Mouse (Mus musculus) activated CD4-positive, CD25-positive, alpha-beta regulatory T cell (primary cell): Measurements from ENCODE around the gene Ccnc. TPM values are rescaled to one million over a fixed set of nuclear protein-coding genes. Genes with fewer than 3 reads are reported as not detected.

Experiments used
- polyA plus RNA-seq, 2 experiments: library from polyadenylated mRNA; unstranded; fragments of 100-300 nt; shearing (Covaris generic); gene quantifications; one replicate each; pipeline ENCODE4 v1.2.1; 2017

The Ccnc gene
- polyA plus RNA-seq = 10 to 100 TPM; 27.4 to 36.3 TPM

GRCm38 (mm10) chr4:21727615-21728165 lies at the start of gene Ccnc:
Gene Ccnc (plus strand): TSS chr4:21727701.

GRCm38 (mm10) chr4:21685595-21686091 lies 41.9 kb upstream of the Ccnc start, which contains the start of gene Prdm13:
Gene Prdm13 (minus strand): TSS chr4:21685963.

GRCm38 (mm10) chr4:21766863-21767304 lies 39.4 kb downstream of the Ccnc start, which contains the start of the genes Usp45 and Tstd3:
Gene Usp45 (plus strand): TSS chr4:21767156.
Gene Tstd3 (minus strand): TSS chr4:21767212.

Other genes starting within 250 kb of the Ccnc start
- under 1 TPM in 1 of 2 experiments, not detected in 1; 0.45 TPM for gene Prdm13, start 41.7 kb upstream of the Ccnc start, polyA plus RNA-seq
- gene Usp45, start 39.5 kb downstream of the Ccnc start, polyA plus RNA-seq = 10 to 100 TPM; 20.0 to 22.4 TPM
- gene Tstd3, start 39.5 kb downstream of the Ccnc start, polyA plus RNA-seq = 10 to 100 TPM; 16.4 to 35.4 TPM
- 100 to 1,000 TPM; 150 to 166 TPM for gene Pnisr, start 119.9 kb downstream of the Ccnc start, polyA plus RNA-seq
- gene Coq3, start 152.0 kb downstream of the Ccnc start, polyA plus RNA-seq = 10 to 100 TPM; 10.8 to 11.0 TPM
- gene Faxc, start 203.6 kb downstream of the Ccnc start, polyA plus RNA-seq = under 1 TPM in 1 of 2 experiments, not detected in 1; 0.45 TPM